Comparison of ENCODE assay signal across 24 mouse cellular contexts in genomic region chr13:46554736-46555135, GRCm38 (mm10). TPM values are rescaled to one million over a fixed set of nuclear protein-coding genes. Genes with fewer than 3 reads are reported as not detected.
DNase-seq lines count a peak whose midpoint lies in the region; ATAC-seq and TF ChIP-seq lines count a peak whose summit lies in the region.
"Had no signal": no experiment of that assay in that cellular context is flagged by ENCODE, and none has a peak within 500 bp of the region (broad histone marks: within the 10 kb centered on the region; RNA-seq: fewer than 3 reads in every experiment).

No protein-coding gene starts in this region.

- no peaks in the 10 kb centered on the region for H3K27me3 ChIP-seq in hindbrain, embryonic 13.5 days
- H3K27me3 ChIP-seq in hindbrain, embryonic 12.5 days, result no peaks in the 10 kb centered on the region
- no peaks in the 10 kb centered on the region for H3K27me3 ChIP-seq in forebrain, postnatal 0 days (ENCODE audit: insufficient read depth, low read length)
- no peaks in the 10 kb centered on the region for H3K27me3 ChIP-seq in neural tube, embryonic 15.5 days (replicated peaks)
- no peaks in the 10 kb centered on the region for H3K27me3 ChIP-seq in kidney, embryonic 15.5 days
- H3K27me3 ChIP-seq: embryonic facial prominence, embryonic 15.5 days; heart, embryonic 12.5 days; limb, embryonic 12.5 days; lung, embryonic 15.5 days had no signal

- H3K9me3 ChIP-seq in hindbrain, embryonic 13.5 days, result no peaks in the 10 kb centered on the region
- H3K9me3 ChIP-seq in hindbrain, embryonic 12.5 days (replicated peaks), result peaks cover 8% of the 10 kb centered on the region; the same call in 1 of the 2 replicates
- no peaks in the 10 kb centered on the region for H3K9me3 ChIP-seq in forebrain, postnatal 0 days (ENCODE audit: low read length)
- 0 out of 2 replicates have a peak, but pooled peaks cover 5% of the 10 kb centered on the region for H3K9me3 ChIP-seq in neural tube, embryonic 15.5 days (replicated peaks)
- no peaks in the 10 kb centered on the region for H3K9me3 ChIP-seq in kidney, embryonic 15.5 days (replicated peaks)
- H3K9me3 ChIP-seq: embryonic facial prominence, embryonic 15.5 days; limb, embryonic 12.5 days; lung, embryonic 15.5 days had no signal

- H3K4me3 ChIP-seq in hindbrain, embryonic 13.5 days, result no peak overlapping the region
- no peak overlapping the region for H3K4me3 ChIP-seq in hindbrain, embryonic 12.5 days
- H3K4me3 ChIP-seq in forebrain, postnatal 0 days (ENCODE audit: low read depth, low read length), result no peak overlapping the region
- no peak overlapping the region for H3K4me3 ChIP-seq in neural tube, embryonic 15.5 days (replicated peaks)
- no peak overlapping the region for H3K4me3 ChIP-seq in kidney, embryonic 15.5 days (replicated peaks)
- H3K4me3 ChIP-seq: embryonic facial prominence, embryonic 15.5 days; heart, embryonic 12.5 days; limb, embryonic 12.5 days; lung, embryonic 15.5 days had no signal

- no peak overlapping the region for H3K9ac ChIP-seq in hindbrain, embryonic 13.5 days
- no peak overlapping the region for H3K9ac ChIP-seq in hindbrain, embryonic 12.5 days
- H3K9ac ChIP-seq in forebrain, postnatal 0 days, result peak overlapping the region; percentile 25; the same call in 1 of the 2 replicates
- H3K9ac ChIP-seq in neural tube, embryonic 15.5 days (replicated peaks), result no peak overlapping the region
- H3K9ac ChIP-seq in kidney, embryonic 15.5 days, result no peak overlapping the region
- H3K9ac ChIP-seq: embryonic facial prominence, embryonic 15.5 days; heart, embryonic 12.5 days; limb, embryonic 12.5 days; liver, embryonic 14.5 days; lung, embryonic 15.5 days had no signal

- ATAC-seq in hindbrain, embryonic 13.5 days (ENCODE audit: low FRiP score), result peak; percentile 49; the same call in 1 of the 2 replicates
- ATAC-seq in hindbrain, embryonic 12.5 days (ENCODE audit: low FRiP score), result no peak
- peak; percentile 88 for ATAC-seq in forebrain, postnatal 0 days
- ATAC-seq in neural tube, embryonic 15.5 days (ENCODE audit: low FRiP score), result peak; percentile 61
- ATAC-seq in kidney, embryonic 15.5 days (replicated peaks; ENCODE audit: low FRiP score), result no peak
- ATAC-seq: inflammation-experienced regulatory T-cells, adult 6 months had no signal

- peak; percentile 35 for DNase-seq in retina, postnatal 1 day
- no peak for DNase-seq in retina, embryonic 14.5 days (ENCODE audit: low spot score)
- DNase-seq in forebrain, postnatal 0 days, result peak; percentile 74
- DNase-seq in cerebellum, postnatal 10 days, result no peak
- DNase-seq: B cell, adult 2 months; cerebellum, adult 9-11 months; heart, postnatal 14 days; kidney, adult 2 months; kidney, postnatal 36 days; layer of hippocampus, adult 9-11 months; right cerebral cortex, postnatal 14 days; spleen, adult 18-20 months; thymus, postnatal 36 days had no signal

- no peaks in the 10 kb centered on the region for H3K36me3 ChIP-seq in hindbrain, embryonic 13.5 days
- H3K36me3 ChIP-seq in hindbrain, embryonic 12.5 days, result no peaks in the 10 kb centered on the region
- no peaks in the 10 kb centered on the region for H3K36me3 ChIP-seq in forebrain, postnatal 0 days (ENCODE audit: insufficient read depth)
- H3K36me3 ChIP-seq in neural tube, embryonic 15.5 days, result no peaks in the 10 kb centered on the region
- H3K36me3 ChIP-seq in kidney, embryonic 15.5 days, result no peaks in the 10 kb centered on the region
- H3K36me3 ChIP-seq: embryonic facial prominence, embryonic 15.5 days; limb, embryonic 12.5 days; lung, embryonic 15.5 days had no signal

- H3K27ac ChIP-seq in hindbrain, embryonic 13.5 days, result no peak overlapping the region
- H3K27ac ChIP-seq in hindbrain, embryonic 12.5 days, result no peak overlapping the region
- H3K27ac ChIP-seq in forebrain, postnatal 0 days (ENCODE audit: low read depth, low read length), result no peak overlapping the region
- H3K27ac ChIP-seq in neural tube, embryonic 15.5 days (replicated peaks), result 0 out of 2 replicates have a peak overlapping the region, but pooled peaks have one; percentile 45
- H3K27ac ChIP-seq in kidney, embryonic 15.5 days, result no peak overlapping the region
- H3K27ac ChIP-seq: embryonic facial prominence, embryonic 15.5 days; limb, embryonic 12.5 days; liver, embryonic 14.5 days; lung, embryonic 15.5 days; macrophage had no signal

- no peak for TF ChIP-seq CTCF in forebrain, postnatal 0 days (IDR thresholded peaks at IDR 0.05; ENCODE audit: low read depth)

- H3K4me2 ChIP-seq in hindbrain, embryonic 13.5 days, result no peak overlapping the region
- H3K4me2 ChIP-seq in hindbrain, embryonic 12.5 days (replicated peaks), result no peak overlapping the region
- H3K4me2 ChIP-seq in forebrain, postnatal 0 days (ENCODE audit: low read depth), result 0 out of 2 replicates have a peak overlapping the region, but pooled peaks have one; percentile 13
- H3K4me2 ChIP-seq in neural tube, embryonic 15.5 days, result peak overlapping the region; percentile 32
- H3K4me2 ChIP-seq in kidney, embryonic 15.5 days, result no peak overlapping the region
- H3K4me2 ChIP-seq: embryonic facial prominence, embryonic 15.5 days; heart, embryonic 12.5 days; limb, embryonic 12.5 days; lung, embryonic 15.5 days had no signal

- H3K4me1 ChIP-seq in hindbrain, embryonic 13.5 days (replicated peaks), result peaks cover 5% of the 10 kb centered on the region
- H3K4me1 ChIP-seq in hindbrain, embryonic 12.5 days, result no peaks in the 10 kb centered on the region
- H3K4me1 ChIP-seq in forebrain, postnatal 0 days (ENCODE audit: insufficient read depth), result peaks cover 4% of the 10 kb centered on the region; the same call in 1 of the 2 replicates
- peaks cover 9% of the 10 kb centered on the region for H3K4me1 ChIP-seq in neural tube, embryonic 15.5 days
- no peaks in the 10 kb centered on the region for H3K4me1 ChIP-seq in kidney, embryonic 15.5 days
- H3K4me1 ChIP-seq: embryonic facial prominence, embryonic 15.5 days; limb, embryonic 12.5 days; lung, embryonic 15.5 days had no signal

- WGBS in hindbrain, embryonic 13.5 days, result 49% methylated on average over 9 of the region's 9 CpGs
- WGBS in hindbrain, embryonic 12.5 days, result 65% methylated on average over 9 of the region's 9 CpGs
- 17% methylated on average over 9 of the region's 9 CpGs for WGBS in forebrain, postnatal 0 days
- 23% methylated on average over 9 of the region's 9 CpGs for WGBS in neural tube, embryonic 15.5 days
- WGBS in kidney, embryonic 15.5 days, result 88% methylated on average over 9 of the region's 9 CpGs

RNA-seq across cellular contexts. Expression of gene Cap2, which starts 53.1 kb away (rescaled TPM):
- 5.6 and 6.3 TPM in 2 replicates for polyA plus RNA-seq in hindbrain, embryonic 13.5 days (2015; fragmentation: Nextera tagmentation; extraction: Ambion mirVana)
- 9.4 and 10.2 TPM in 2 replicates for polyA plus RNA-seq in hindbrain, embryonic 12.5 days (2016; fragmentation: Nextera tagmentation; extraction: Ambion mirVana)
- 16.5 and 19.7 TPM in 2 replicates for total RNA-seq in forebrain, postnatal 0 days (2014; rRNA removed)
- 9.9 and 14.6 TPM in 2 replicates for polyA plus RNA-seq in forebrain, postnatal 0 days (2015; fragmentation: Nextera tagmentation; extraction: Ambion mirVana)
- 6.2 and 7.0 TPM in 2 replicates for polyA plus RNA-seq in neural tube, embryonic 15.5 days (2015; fragmentation: Nextera tagmentation; extraction: Ambion mirVana)
- polyA plus RNA-seq in kidney, embryonic 15.5 days (2015; fragmentation: Nextera tagmentation; extraction: Ambion mirVana), result 10.0 and 10.3 TPM in 2 replicates

Comparison
In these comparisons a context has a peak if more than half of its experiments do, and no peak if none do; other contexts are left out.
1. ATAC-seq: peak in hindbrain, embryonic 13.5 days (single experiment), forebrain, postnatal 0 days (single experiment) and neural tube, embryonic 15.5 days (single experiment); none in hindbrain, embryonic 12.5 days (single experiment) and kidney, embryonic 15.5 days (single experiment).
2. DNase-seq: peak in retina, postnatal 1 day (single experiment) and forebrain, postnatal 0 days (single experiment); none in retina, embryonic 14.5 days (single experiment) and cerebellum, postnatal 10 days (0 of 2).
3. H3K4me2 ChIP-seq: peak in forebrain, postnatal 0 days (single experiment) and neural tube, embryonic 15.5 days (single experiment); none in hindbrain, embryonic 13.5 days (single experiment), hindbrain, embryonic 12.5 days (single experiment) and kidney, embryonic 15.5 days (single experiment).